Mouse (Mus musculus) cortical plate, adult 2 months (tissue): Measurements from ENCODE around the gene Tpd52l2. TPM values are rescaled to one million over a fixed set of nuclear protein-coding genes. Genes with fewer than 3 reads are reported as not detected.

Source experiments
- H3K27ac ChIP-seq: fragments of 200-500 bp; 2 replicates; pipeline ENCODE4 v1.5.1; 2012; ENCODE audit warnings: low read length, control low read depth, inconsistent platforms; ENCODE audit not compliant: insufficient read depth
- H3K4me1 ChIP-seq: fragments of 200-500 bp; 2 replicates; pipeline ENCODE4 v1.6.1; 2011; ENCODE audit warnings: low read length; ENCODE audit not compliant: control insufficient read depth, insufficient read depth
- H3K4me3 ChIP-seq: fragments of 200-500 bp; 2 replicates; pipeline ENCODE4 v1.5.1; 2011; ENCODE audit warnings: mild to moderate bottlenecking, low read length, control low read depth; ENCODE audit not compliant: insufficient read depth
- CTCF ChIP-seq: fragments of 200-500 bp; IDR thresholded peaks from 2 replicates; pipeline ENCODE4 v1.5.1; 2011; ENCODE audit warnings: mild to moderate bottlenecking, control low read depth, low read length; ENCODE audit not compliant: insufficient read depth; ENCODE audit errors: extremely low read depth
- POLR2A ChIP-seq: fragments of 200-500 bp; IDR thresholded peaks from 2 replicates; pipeline ENCODE4 v1.6.1; 2011; ENCODE audit warnings: mild to moderate bottlenecking, low read length, control low read depth; ENCODE audit not compliant: insufficient read depth; ENCODE audit errors: extremely low read depth
- polyA plus RNA-seq: library from polyadenylated mRNA; depleted of rRNA; stranded (reverse); fragments of >200 nt; gene quantifications from 2 replicates; pipeline ENCODE4 v1.2.3, GENCODE M21; 2012; rRNA removed

Gene Tpd52l2
- polyA plus RNA-seq, 1 experiment: 120 TPM

- Histone ChIP-seq H3K4me3 (no peak overlapping the region), H3K4me1 (peaks cover 2% of the 10 kb centered on the region; the same call in 1 of the 2 replicates), H3K27ac (no peak overlapping the region)
- TF ChIP-seq CTCF (no peak), POLR2A (no peak)
Observed at GRCm38 (mm10) chr2:181536410-181536809, 39.5 kb downstream of the Tpd52l2 start.

DNA sequence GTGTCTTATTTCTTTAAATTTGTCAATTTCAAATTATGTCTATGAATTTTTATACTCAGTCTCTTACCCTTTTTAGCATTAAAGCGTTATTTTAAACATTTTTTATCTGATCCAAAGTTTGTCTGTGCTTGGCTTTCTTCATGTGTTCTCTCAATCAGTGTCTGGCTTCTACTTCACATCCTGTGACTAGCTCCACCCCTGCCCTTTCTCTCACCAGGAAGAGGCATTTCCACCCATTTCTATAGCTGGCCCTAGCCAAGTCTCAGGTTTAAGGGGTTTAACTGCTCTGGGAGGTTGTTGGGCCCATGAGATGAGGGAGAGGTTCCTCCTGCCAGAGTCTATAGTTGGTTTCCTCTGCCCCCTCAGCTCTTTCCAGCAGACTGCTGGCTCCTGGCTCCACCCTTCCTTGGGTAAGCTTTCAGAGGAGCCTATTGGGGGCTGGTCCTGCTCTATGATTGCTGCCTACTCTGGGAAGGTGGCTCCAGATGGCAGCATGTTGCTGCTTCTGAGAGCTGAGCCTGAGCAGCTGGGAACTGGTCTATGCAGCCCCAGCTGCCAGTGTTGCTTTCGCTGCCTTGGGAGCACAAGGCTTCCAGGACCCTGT, 40.6 kb downstream of the Tpd52l2 start:
- Histone ChIP-seq H3K27ac (no peak overlapping the region), H3K4me1 (peaks cover 2% of the 10 kb centered on the region; the same call in 1 of the 2 replicates), H3K4me3 (no peak overlapping the region)
- TF ChIP-seq POLR2A (peak; percentile 46; the same call in 1 of the 2 replicates), CTCF (no peak)

DNA sequence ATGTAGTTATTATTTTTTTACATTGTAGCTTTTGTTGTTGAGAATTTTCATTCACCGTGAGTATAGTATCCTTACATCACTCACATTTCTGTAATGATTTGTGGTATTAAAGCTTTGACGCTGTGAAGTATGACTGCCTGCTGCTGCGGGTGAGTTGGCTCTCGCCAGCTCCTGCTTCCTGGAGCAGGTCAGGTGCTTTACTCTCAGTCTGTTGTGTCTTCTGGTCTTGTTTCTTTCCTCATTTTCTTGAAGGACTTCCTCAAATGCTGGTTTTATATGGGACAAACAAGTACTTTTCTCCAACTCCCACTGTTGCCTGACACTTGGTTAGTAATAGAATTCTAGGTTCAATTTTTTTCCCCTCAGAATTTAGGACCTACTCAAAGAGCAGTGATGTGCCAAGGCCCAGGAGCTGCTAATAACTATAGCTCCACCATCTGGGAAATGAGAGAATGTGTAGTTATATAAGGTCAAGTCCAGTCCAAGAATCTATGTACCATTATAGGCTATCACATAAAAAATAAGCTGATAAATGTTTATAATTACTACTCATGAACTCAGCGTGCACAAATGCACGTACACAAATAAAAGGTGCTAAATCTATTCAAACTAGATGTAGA, 44.9 kb downstream of the Tpd52l2 start:
- Histone ChIP-seq H3K4me3 (no peak overlapping the region), H3K4me1 (peaks cover 2% of the 10 kb centered on the region; the same call in 1 of the 2 replicates), H3K27ac (no peak overlapping the region)
- no peak for TF ChIP-seq CTCF
- TF ChIP-seq POLR2A: no peak

- Histone ChIP-seq H3K4me3 (no peak overlapping the region), H3K27ac (no peak overlapping the region), H3K4me1 (no peaks in the 10 kb centered on the region; the same call in 1 of the 2 replicates)
- TF ChIP-seq CTCF (no peak), POLR2A (no peak)
Observed at GRCm38 (mm10) chr2:181546142-181546541, 49.2 kb downstream of the Tpd52l2 start.

- no peak for TF ChIP-seq CTCF
- no peak for TF ChIP-seq POLR2A
- Histone ChIP-seq H3K4me3 (no peak overlapping the region), H3K4me1 (no peaks in the 10 kb centered on the region), H3K27ac (no peak overlapping the region)
Observed at GRCm38 (mm10) chr2:181548227-181548626, 51.3 kb downstream of the Tpd52l2 start.

- no peak overlapping the region for H3K27ac ChIP-seq
- TF ChIP-seq POLR2A (no peak), CTCF (no peak)
- no peak overlapping the region for H3K4me3 ChIP-seq
- H3K4me1 ChIP-seq: no peaks in the 10 kb centered on the region
Observed at GRCm38 (mm10) chr2:181548682-181549081, 51.7 kb downstream of the Tpd52l2 start.

DNA sequence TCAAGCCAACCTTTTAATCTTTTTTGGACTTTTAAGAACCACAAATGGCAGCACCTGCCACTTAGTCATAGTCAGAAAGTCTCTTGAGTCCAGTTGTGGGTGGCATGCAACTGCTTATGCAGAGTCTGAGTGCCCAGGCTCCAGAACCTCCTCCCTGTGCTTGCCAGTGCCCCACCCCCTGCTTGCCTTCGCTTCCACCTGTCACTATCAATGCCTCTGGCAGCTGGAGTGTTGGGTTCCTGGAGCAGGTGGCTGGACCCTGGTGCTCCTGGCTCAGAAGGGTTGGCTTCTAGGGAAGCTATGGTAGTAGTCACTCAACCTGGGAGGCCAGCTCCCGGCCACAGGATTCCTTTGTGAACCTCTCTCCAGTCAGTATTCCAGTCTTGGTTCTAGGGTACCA, 53.3 kb downstream of the Tpd52l2 start:
- H3K4me1 ChIP-seq: no peaks in the 10 kb centered on the region
- no peak for TF ChIP-seq POLR2A
- no peak for TF ChIP-seq CTCF

GRCm38 (mm10) chr2:181553772-181554171, 56.8 kb downstream of the Tpd52l2 start:
- H3K4me1 ChIP-seq: no peaks in the 10 kb centered on the region
- no peak for TF ChIP-seq POLR2A
- no peak for TF ChIP-seq CTCF
- H3K27ac ChIP-seq: no peak overlapping the region
- no peak overlapping the region for H3K4me3 ChIP-seq

More for the DNA sequence above, 53.3 kb downstream of the Tpd52l2 start:
- H3K4me3 ChIP-seq: no peak overlapping the region
- no peak overlapping the region for H3K27ac ChIP-seq

DNA sequence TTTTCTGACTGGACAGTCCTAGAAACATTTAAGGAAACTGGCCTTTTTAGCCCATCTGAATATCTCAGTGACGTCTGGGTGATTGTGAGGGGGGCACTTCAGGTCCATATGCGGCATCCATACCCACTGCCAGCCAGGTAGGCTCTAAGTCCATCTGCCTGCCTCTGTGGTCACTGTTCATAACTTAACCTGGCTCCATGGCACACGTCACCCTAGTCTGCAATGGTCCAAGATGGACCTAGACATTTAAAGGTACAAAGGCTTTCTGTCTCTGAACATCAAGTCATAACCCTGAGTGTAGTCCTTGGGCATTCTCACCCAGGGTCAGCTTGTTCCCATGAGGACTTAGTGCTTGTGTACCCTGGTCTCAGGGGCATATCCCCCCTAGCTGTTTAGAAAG, 70.4 kb downstream of the Tpd52l2 start:
- no peaks in the 10 kb centered on the region for H3K4me1 ChIP-seq
- no peak overlapping the region for H3K27ac ChIP-seq
- no peak for TF ChIP-seq CTCF
- no peak for TF ChIP-seq POLR2A
- no peak overlapping the region for H3K4me3 ChIP-seq

Other genes with a start within 250 kb of the Tpd52l2 start
- 22.8 and 23.4 TPM in 2 replicates for gene Gmeb2, start 209.1 kb upstream of the Tpd52l2 start, polyA plus RNA-seq
- 777 and 783 TPM in 2 replicates for gene Stmn3, start 182.6 kb upstream of the Tpd52l2 start, polyA plus RNA-seq
- gene Rtel1, start 177.4 kb upstream of the Tpd52l2 start, polyA plus RNA-seq: 55.5 and 62.0 TPM in 2 replicates
- 89.3 and 99.8 TPM in 2 replicates for gene Zgpat, start 132.2 kb upstream of the Tpd52l2 start, polyA plus RNA-seq
- gene Arfrp1, start 131.7 kb upstream of the Tpd52l2 start, polyA plus RNA-seq: 70.9 and 72.7 TPM in 2 replicates
- 66.5 and 71.4 TPM in 2 replicates for gene Lime1, start 117.1 kb upstream of the Tpd52l2 start, polyA plus RNA-seq
- 7.5 TPM in 2 replicates for gene Zbtb46, start 37.7 kb upstream of the Tpd52l2 start, polyA plus RNA-seq
- not detected in 2 replicates for gene Abhd16b, start 3.9 kb upstream of the Tpd52l2 start, polyA plus RNA-seq
- 167 and 177 TPM in 2 replicates for gene Dnajc5, start 23.3 kb downstream of the Tpd52l2 start, polyA plus RNA-seq
- gene Uckl1, start 87.8 kb downstream of the Tpd52l2 start, polyA plus RNA-seq: 120 and 138 TPM in 2 replicates
- 34.7 and 35.6 TPM in 2 replicates for gene Prpf6, start 94.7 kb downstream of the Tpd52l2 start, polyA plus RNA-seq
- gene Zfp512b, start 95.7 kb downstream of the Tpd52l2 start, polyA plus RNA-seq: 64.1 and 76.1 TPM in 2 replicates
- 38.6 and 40.9 TPM in 2 replicates for gene Samd10, start 102.1 kb downstream of the Tpd52l2 start, polyA plus RNA-seq
- gene Gm29797, start 159.9 kb downstream of the Tpd52l2 start, polyA plus RNA-seq: 0.21 TPM in 1 of 2 replicates, not detected in the other
- 16.8 and 21.8 TPM in 2 replicates for gene Sox18, start 174.5 kb downstream of the Tpd52l2 start, polyA plus RNA-seq
- gene Tcea2, start 183.2 kb downstream of the Tpd52l2 start, polyA plus RNA-seq: 195 and 212 TPM in 2 replicates
- 55.4 and 57.0 TPM in 2 replicates for gene Rgs19, start 196.8 kb downstream of the Tpd52l2 start, polyA plus RNA-seq
- gene Lkaaear1, start 201.3 kb downstream of the Tpd52l2 start, polyA plus RNA-seq: not detected in 2 replicates
- 34.7 and 40.2 TPM in 2 replicates for gene Oprl1, start 217.9 kb downstream of the Tpd52l2 start, polyA plus RNA-seq